Mouse (Mus musculus): ENCODE results near the gene Zcchc8.

- TF ChIP-seq CTCF (IDR thresholded peaks at IDR 0.05; ENCODE audit: borderline replicate concordance, insufficient read depth, low read length): no peak
- TF ChIP-seq POLR2A (IDR thresholded peaks at IDR 0.05; ENCODE audit: low read depth, low read length): no peak
Observed at GRCm38 (mm10) chr5:123713782-123714181, 7.1 kb downstream of the Zcchc8 start.

All from embryonic fibroblast, embryonic 13.5 days (primary cell).